Comparison of ENCODE assay signal across 16 mouse cellular contexts in genomic region chr10:11269165-11269564, GRCm38 (mm10).
"Had no signal": no experiment of that assay in that cellular context is flagged by ENCODE, and none has a peak within 500 bp of the region (broad histone marks: within the 10 kb centered on the region; RNA-seq: fewer than 3 reads in every experiment).

No protein-coding gene starts in this region.

- H3K9ac ChIP-seq: neural tube, embryonic 13.5 days; neural tube, embryonic 15.5 days; stomach, embryonic 15.5 days had no signal

- H3K27ac ChIP-seq: neural tube, embryonic 13.5 days; neural tube, embryonic 15.5 days; stomach, embryonic 15.5 days; stomach, postnatal 0 days had no signal

- H3K4me2 ChIP-seq: neural tube, embryonic 13.5 days; neural tube, embryonic 15.5 days; stomach, embryonic 15.5 days had no signal

- H3K36me3 ChIP-seq: neural tube, embryonic 13.5 days; neural tube, embryonic 15.5 days; stomach, embryonic 15.5 days had no signal

- DNase-seq: retina, postnatal 1 day; right cerebral cortex, adult 18-20 months; right cerebral cortex, postnatal 14 days; right cerebral cortex, postnatal 25 days; right cerebral cortex, postnatal 4 days; spleen, adult 18-20 months; thymus, adult 18-20 months; thymus, adult 2 months; thymus, postnatal 14 days; thymus, postnatal 25 days; thymus, postnatal 36 days; thymus, postnatal 4 days had no signal

- H3K27me3 ChIP-seq: neural tube, embryonic 13.5 days; neural tube, embryonic 15.5 days; stomach, embryonic 15.5 days had no signal

- H3K4me3 ChIP-seq: neural tube, embryonic 13.5 days; neural tube, embryonic 15.5 days; stomach, embryonic 15.5 days had no signal

- H3K4me1 ChIP-seq: neural tube, embryonic 13.5 days; neural tube, embryonic 15.5 days; stomach, embryonic 15.5 days had no signal

- H3K9me3 ChIP-seq: neural tube, embryonic 13.5 days; neural tube, embryonic 15.5 days; stomach, embryonic 15.5 days had no signal
